Mouse (Mus musculus) midbrain, postnatal 0 days (tissue): ENCODE data around the gene Slc22a17. TPM values are rescaled to one million over a fixed set of nuclear protein-coding genes. Genes with fewer than 3 reads are reported as not detected.

Experiments
- ATAC-seq: fragments of 200-750 bp; cut with Nextera tagmentation; 2 replicates; pipeline ENCODE4 v1.8.0; 2017; ENCODE audit warnings: moderate number of reproducible peaks, mild to moderate bottlenecking, moderate TSS enrichment, moderate library complexity; ENCODE audit not compliant: low FRiP score
- DNase-seq: peaks from one replicate; pipeline ENCODE4 v3.0.0-alpha.2; 2015; ENCODE audit warnings: low spot score
- H3K27ac ChIP-seq: fragments of 300-500 bp; sonication (generic); 2 replicates; pipeline ENCODE4 v1.5.1; 2014; ENCODE audit warnings: low read depth, mild to moderate bottlenecking, low read length, mixed read lengths
- H3K27me3 ChIP-seq: fragments of 300-500 bp; sonication (generic); 2 replicates; pipeline ENCODE4 v1.6.1; 2014; ENCODE audit warnings: low read length, control low read depth, mixed read lengths; ENCODE audit not compliant: insufficient read depth
- H3K36me3 ChIP-seq: fragments of 300-500 bp; sonication (generic); 2 replicates; pipeline ENCODE4 v1.6.1; 2014; ENCODE audit warnings: low read length, control low read depth, mixed read lengths; ENCODE audit not compliant: insufficient read depth
- H3K4me1 ChIP-seq: fragments of 300-500 bp; sonication (generic); 2 replicates; pipeline ENCODE4 v1.6.1; 2014; ENCODE audit warnings: mild to moderate bottlenecking, control low read depth, antibody characterized with exemption, low read length, mixed read lengths; ENCODE audit not compliant: insufficient read depth
- H3K4me2 ChIP-seq: fragments of 300-500 bp; sonication (generic); 2 replicates; pipeline ENCODE4 v1.6.1; 2014; ENCODE audit warnings: low read depth, mild to moderate bottlenecking, low read length, mixed read lengths; ENCODE audit not compliant: poor library complexity, severe bottlenecking
- H3K4me3 ChIP-seq: fragments of 300-500 bp; sonication (generic); 2 replicates; pipeline ENCODE4 v1.5.1; 2014; ENCODE audit warnings: low read depth, mild to moderate bottlenecking, low read length, moderate library complexity
- H3K9ac ChIP-seq: fragments of 300-500 bp; sonication (generic); replicated peaks from 2 replicates; pipeline ENCODE4 v1.6.1; 2014; ENCODE audit warnings: mild to moderate bottlenecking, low read length, moderate library complexity, mixed read lengths; ENCODE audit not compliant: poor library complexity, severe bottlenecking
- H3K9me3 ChIP-seq: fragments of 300-500 bp; sonication (generic); 2 replicates; pipeline ENCODE4 v1.6.1; 2016; ENCODE audit warnings: low read length, control low read depth
- CTCF ChIP-seq: IDR thresholded peaks from 2 replicates; pipeline ENCODE4 v1.5.1; 2016; ENCODE audit warnings: antibody characterized with exemption, mild to moderate bottlenecking
- WGBS: fragments of 180-500 bp; shearing (Covaris S2); extraction: QIAGEN DNeasy Blood & Tissue Kit; methylation state at CpG from one replicate; pipeline ENCODE4 v1.1.7; 2014; 5-methylcytosine and 5-hydroxymethylcytosine counted together
- polyA plus RNA-seq: library from polyadenylated mRNA; unstranded; fragments of >200 nt; fragmentation: Nextera tagmentation; extraction: Ambion mirVana; gene quantifications from 2 replicates; pipeline ENCODE4 v1.2.1, GENCODE M21; 2015
- total RNA-seq: library from RNA; depleted of rRNA; stranded (reverse); fragments of >200 nt; gene quantifications from 2 replicates; pipeline ENCODE4 v1.2.3, GENCODE M21; 2014

Slc22a17 gene
- total and polyA plus RNA-seq, 2 experiments from 2014 or later: 345 to 558 TPM

- DNase-seq: no peak
- H3K4me2 ChIP-seq: no peak overlapping the region
- H3K9ac ChIP-seq: no peak overlapping the region
- H3K4me1 ChIP-seq: no peaks in the 10 kb centered on the region
- H3K27ac ChIP-seq: no peak overlapping the region
- ATAC-seq: no peak
- no peaks in the 10 kb centered on the region for H3K27me3 ChIP-seq
- no peaks in the 10 kb centered on the region; the same call in 1 of the 2 replicates for H3K36me3 ChIP-seq
- no peak overlapping the region for H3K4me3 ChIP-seq
- no peaks in the 10 kb centered on the region for H3K9me3 ChIP-seq
- TF ChIP-seq CTCF: no peak
- WGBS: 93% methylated on average over 3 of the region's 3 CpGs
These were observed 38.8 kb downstream of the Slc22a17 start for GRCm38 (mm10) chr14:54874165-54874564.

GRCm38 (mm10) chr14:54870861-54871260, 42.1 kb downstream of the Slc22a17 start, which contains the start of gene Homez:
Homez (minus strand) TSS chr14:54870961.
- H3K36me3 ChIP-seq: no peaks in the 10 kb centered on the region; the same call in 1 of the 2 replicates
- DNase-seq (no peak), ATAC-seq (no peak)
- no peaks in the 10 kb centered on the region for H3K9me3 ChIP-seq
- H3K4me2 ChIP-seq: no peak within 1 kb of the TSS
- TF ChIP-seq CTCF: no peak
- H3K27me3 ChIP-seq: no peaks in the 10 kb centered on the region
- H3K27ac ChIP-seq: no peak within 1 kb of the TSS
- no peak within 1 kb of the TSS for H3K4me3 ChIP-seq
- H3K4me1 ChIP-seq: no peaks in the 10 kb centered on the region
- WGBS: 88% methylated on average over 5 of the region's 5 CpGs
- no peak within 1 kb of the TSS for H3K9ac ChIP-seq

- H3K36me3 ChIP-seq: no peaks in the 10 kb centered on the region; the same call in 1 of the 2 replicates
- H3K27me3 ChIP-seq: no peaks in the 10 kb centered on the region
- DNase-seq (no peak), ATAC-seq (no peak)
- H3K9me3 ChIP-seq: no peaks in the 10 kb centered on the region
- H3K4me1 ChIP-seq: no peaks in the 10 kb centered on the region
- H3K4me3 ChIP-seq: no peak overlapping the region
- TF ChIP-seq CTCF: no peak
- no peak overlapping the region for H3K4me2 ChIP-seq
- no peak overlapping the region for H3K9ac ChIP-seq
- no peak overlapping the region for H3K27ac ChIP-seq
- 86% methylated on average over 4 of the region's 4 CpGs for WGBS
These were observed 44.9 kb downstream of the Slc22a17 start for GRCm38 (mm10) chr14:54868026-54868425.

GRCm38 (mm10) chr14:54866936-54867335, 46.0 kb downstream of the Slc22a17 start:
- no peaks in the 10 kb centered on the region for H3K9me3 ChIP-seq
- WGBS: 54% methylated on average over 5 of the region's 5 CpGs
- no peaks in the 10 kb centered on the region for H3K27me3 ChIP-seq
- no peak overlapping the region for H3K4me2 ChIP-seq
- no peak overlapping the region for H3K27ac ChIP-seq
- no peak overlapping the region for H3K4me3 ChIP-seq
- no peaks in the 10 kb centered on the region; the same call in 1 of the 2 replicates for H3K36me3 ChIP-seq
- no peaks in the 10 kb centered on the region for H3K4me1 ChIP-seq
- ATAC-seq (no peak), DNase-seq (no peak)
- no peak overlapping the region for H3K9ac ChIP-seq
- peak; percentile 62 for TF ChIP-seq CTCF

- Histone ChIP-seq H3K27me3 (no peaks in the 10 kb centered on the region), H3K4me1 (no peaks in the 10 kb centered on the region), H3K36me3 (no peaks in the 10 kb centered on the region), H3K9ac (no peak overlapping the region), H3K4me2 (no peak overlapping the region), H3K4me3 (no peak overlapping the region), H3K9me3 (no peaks in the 10 kb centered on the region), H3K27ac (no peak overlapping the region)
- 62% methylated on average over 3 of the region's 3 CpGs for WGBS
- DNase-seq: no peak
- TF ChIP-seq CTCF: no peak
- ATAC-seq: no peak
These were observed 46.7 kb downstream of the Slc22a17 start for GRCm38 (mm10) chr14:54866268-54866667.

GRCm38 (mm10) chr14:54865626-54866025, 47.3 kb downstream of the Slc22a17 start:
- DNase-seq (no peak), ATAC-seq (no peak)
- no peak overlapping the region for H3K4me3 ChIP-seq
- H3K27me3 ChIP-seq: no peaks in the 10 kb centered on the region
- no peaks in the 10 kb centered on the region for H3K36me3 ChIP-seq
- H3K9me3 ChIP-seq: no peaks in the 10 kb centered on the region
- no peak overlapping the region for H3K27ac ChIP-seq
- 88% methylated on average over 5 of the region's 5 CpGs for WGBS
- H3K9ac ChIP-seq: no peak overlapping the region
- no peak for TF ChIP-seq CTCF
- no peak overlapping the region for H3K4me2 ChIP-seq
- H3K4me1 ChIP-seq: no peaks in the 10 kb centered on the region
